Mouse (Mus musculus): Measurements from ENCODE around the gene F930015N05Rik. TPM values are rescaled to one million over a fixed set of nuclear protein-coding genes. Genes with fewer than 3 reads are reported as not detected.
A peak's percentile ranks its signal among the peaks of the same experiment; 100 is the strongest.

F930015N05Rik gene
- under 1 TPM in 1 of 2 experiments, not detected in 1; 0.23 TPM for total RNA-seq (2021)

- no peak for DNase-seq (ENCODE audit: extremely low spot score in 1 of 2, low spot score in 1 of 2)
Measured at GRCm38 (mm10) chr11:64436412-64436727, at the start of gene F930015N05Rik. Gene F930015N05Rik (minus strand): TSS chr11:64436653.

GRCm38 (mm10) chr11:64481445-64481844, 45.0 kb upstream of the F930015N05Rik start:
- DNase-seq (ENCODE audit: extremely low spot score in 1 of 2, low spot score in 1 of 2) = no peak

- DNase-seq (ENCODE audit: extremely low spot score in 1 of 2, low spot score in 1 of 2) = no peak
Measured at GRCm38 (mm10) chr11:64473679-64474078, 37.2 kb upstream of the F930015N05Rik start.

GRCm38 (mm10) chr11:64470689-64471088, 34.2 kb upstream of the F930015N05Rik start:
- no peak for DNase-seq (ENCODE audit: extremely low spot score in 1 of 2, low spot score in 1 of 2)

GRCm38 (mm10) chr11:64468737-64469136, 32.3 kb upstream of the F930015N05Rik start:
- DNase-seq (ENCODE audit: extremely low spot score in 1 of 2, low spot score in 1 of 2) = no peak

GRCm38 (mm10) chr11:64461746-64462145, 25.3 kb upstream of the F930015N05Rik start:
- DNase-seq (ENCODE audit: extremely low spot score in 1 of 2, low spot score in 1 of 2) = no peak

- no peak for DNase-seq (ENCODE audit: extremely low spot score in 1 of 2, low spot score in 1 of 2)
Measured at GRCm38 (mm10) chr11:64448586-64449315, 12.3 kb upstream of the F930015N05Rik start.

- DNase-seq (ENCODE audit: extremely low spot score in 1 of 2, low spot score in 1 of 2) = no peak
Measured at GRCm38 (mm10) chr11:64445227-64445626, 8.8 kb upstream of the F930015N05Rik start.

GRCm38 (mm10) chr11:64442701-64443100, 6.2 kb upstream of the F930015N05Rik start:
- no peak for DNase-seq (ENCODE audit: extremely low spot score in 1 of 2, low spot score in 1 of 2)

- no peak for DNase-seq (ENCODE audit: extremely low spot score in 1 of 2, low spot score in 1 of 2)
Measured at GRCm38 (mm10) chr11:64442119-64442518, 5.7 kb upstream of the F930015N05Rik start.

GRCm38 (mm10) chr11:64438909-64439308, 2.5 kb upstream of the F930015N05Rik start:
- no peak for DNase-seq (ENCODE audit: extremely low spot score in 1 of 2, low spot score in 1 of 2)

- DNase-seq (ENCODE audit: extremely low spot score in 1 of 2, low spot score in 1 of 2) = no peak
Measured at GRCm38 (mm10) chr11:64437721-64438120, 1.3 kb upstream of the F930015N05Rik start.

- DNase-seq (ENCODE audit: extremely low spot score in 1 of 2, low spot score in 1 of 2) = no peak
Measured at GRCm38 (mm10) chr11:64436791-64437298, 392 bp upstream of the F930015N05Rik start.

GRCm38 (mm10) chr11:64435546-64436411, 674 bp downstream of the F930015N05Rik start:
- DNase-seq (ENCODE audit: extremely low spot score in 1 of 2, low spot score in 1 of 2) = peak in 1 of 2 experiments; percentile 16

GRCm38 (mm10) chr11:64434611-64435545, 1.6 kb downstream of the F930015N05Rik start, which contains the start of gene Hs3st3a1:
Gene Hs3st3a1 (plus strand): TSS chr11:64435332.
- no peak for DNase-seq (ENCODE audit: extremely low spot score in 1 of 2, low spot score in 1 of 2)

- DNase-seq (ENCODE audit: extremely low spot score in 1 of 2, low spot score in 1 of 2) = no peak
Measured at GRCm38 (mm10) chr11:64418969-64419368, 17.5 kb downstream of the F930015N05Rik start.

GRCm38 (mm10) chr11:64400534-64401093, 35.8 kb downstream of the F930015N05Rik start:
- DNase-seq (ENCODE audit: extremely low spot score in 1 of 2, low spot score in 1 of 2) = no peak

- no peak for DNase-seq (ENCODE audit: extremely low spot score in 1 of 2, low spot score in 1 of 2)
Measured at GRCm38 (mm10) chr11:64397612-64398011, 38.8 kb downstream of the F930015N05Rik start.

- DNase-seq (ENCODE audit: extremely low spot score in 1 of 2, low spot score in 1 of 2) = no peak
Measured at GRCm38 (mm10) chr11:64396949-64397348, 39.5 kb downstream of the F930015N05Rik start.
